In genomic region chr11:115612059-115612409, GRCm38 (mm10) we compare ENCODE assay signal across 7 mouse cellular contexts. TPM values are rescaled to one million over a fixed set of nuclear protein-coding genes. Genes with fewer than 3 reads are reported as not detected.
DNase-seq lines count a peak whose midpoint lies in the region; ATAC-seq lines count a peak whose summit lies in the region.

No protein-coding gene starts in this region.

- peak overlapping the region; percentile 67 for H3K4me3 ChIP-seq in intestine, embryonic 14.5 days (ENCODE audit: low read depth, low read length)
- peak overlapping the region; percentile 72 for H3K4me3 ChIP-seq in midbrain, embryonic 10.5 days

- peak; percentile 20; the same call in 1 of the 2 replicates for ATAC-seq in intestine, embryonic 14.5 days (replicated peaks; ENCODE audit: low FRiP score, low TSS enrichment, low read depth)

- H3K4me1 ChIP-seq in intestine, embryonic 14.5 days (replicated peaks; ENCODE audit: control insufficient read depth, insufficient read depth, low read length), result peaks cover 17% of the 10 kb centered on the region
- peaks cover 43% of the 10 kb centered on the region for H3K4me1 ChIP-seq in midbrain, embryonic 10.5 days

- no peaks in the 10 kb centered on the region for H3K9me3 ChIP-seq in intestine, embryonic 14.5 days (ENCODE audit: control insufficient read depth, low read length)
- no peaks in the 10 kb centered on the region for H3K9me3 ChIP-seq in midbrain, embryonic 10.5 days (replicated peaks)

- H3K9ac ChIP-seq in intestine, embryonic 14.5 days (ENCODE audit: low read length), result peak overlapping the region; percentile 73

- intact Hi-C loops in left cerebral cortex, postnatal 4 days (cut with DNase I), result no loop called here

- DNase-seq in adipocyte (ENCODE audit: low spot score), result peak; percentile 89
- peak; percentile 80 for DNase-seq in cerebellum, adult 9-11 months
- peak; percentile 75 to 80 for DNase-seq in gastrocnemius, adult 8-10 months (ENCODE audit: low spot score in 2 of 2)
- DNase-seq in intestine, embryonic 14.5 days (ENCODE audit: low spot score), result peak; percentile 84
- DNase-seq in left cerebral cortex, postnatal 4 days, result peak; percentile 85
- no peak for DNase-seq in midbrain, embryonic 10.5 days (ENCODE audit: low spot score)
- DNase-seq in spleen, postnatal 4 days (ENCODE audit: low spot score in 2 of 2), result peak; percentile 79 to 89

- H3K4me2 ChIP-seq in intestine, embryonic 14.5 days (ENCODE audit: low read length), result peak overlapping the region; percentile 71

- peak overlapping the region; percentile 76 for H3K27ac ChIP-seq in intestine, embryonic 14.5 days (ENCODE audit: low read depth)
- peak overlapping the region; percentile 88 for H3K27ac ChIP-seq in midbrain, embryonic 10.5 days (replicated peaks)

- peaks cover 44% of the 10 kb centered on the region for H3K36me3 ChIP-seq in intestine, embryonic 14.5 days (ENCODE audit: control insufficient read depth, insufficient read depth, low read length)
- H3K36me3 ChIP-seq in midbrain, embryonic 10.5 days, result peaks cover 51% of the 10 kb centered on the region

- whole genome bisulfite sequencing in intestine, embryonic 14.5 days, result 2% methylated on average over 13 of the region's 13 CpGs
- 3% methylated on average over 13 of the region's 13 CpGs for WGBS in midbrain, embryonic 10.5 days

- H3K27me3 ChIP-seq in intestine, embryonic 14.5 days (replicated peaks; ENCODE audit: control insufficient read depth, insufficient read depth, low read length), result no peaks in the 10 kb centered on the region
- peaks cover 16% of the 10 kb centered on the region for H3K27me3 ChIP-seq in midbrain, embryonic 10.5 days (ENCODE audit: low read depth, poor library complexity, severe bottlenecking)

RNA-seq across cellular contexts. Expression of gene Mif4gd, which starts 0.7 kb away (rescaled TPM):
- 10 to 100 TPM; 34.1 to 43.9 (median 40.3) TPM for total RNA-seq in gastrocnemius, adult 8-10 months (2022)
- 26.2 and 28.3 TPM in 2 replicates for polyA plus RNA-seq in intestine, embryonic 14.5 days (2014; fragmentation: Nextera tagmentation; extraction: Ambion mirVana)
- total RNA-seq in left cerebral cortex, postnatal 4 days (2021), result 10 to 100 TPM; 13.3 to 14.1 TPM
- polyA plus RNA-seq in midbrain, embryonic 10.5 days (2016; fragmentation: Nextera tagmentation; extraction: Ambion mirVana), result 18.5 and 20.6 TPM in 2 replicates

RNA-seq across cellular contexts. Expression of gene Gga3, which starts 8.2 kb away (rescaled TPM):
- 10 to 100 TPM; 10.3 to 14.5 (median 11.6) TPM for total RNA-seq in gastrocnemius, adult 8-10 months (2022)
- 19.2 and 20.8 TPM in 2 replicates for polyA plus RNA-seq in intestine, embryonic 14.5 days (2014; fragmentation: Nextera tagmentation; extraction: Ambion mirVana)
- total RNA-seq in left cerebral cortex, postnatal 4 days (2021), result 10 to 100 TPM; 83.9 to 85.2 TPM
- polyA plus RNA-seq in midbrain, embryonic 10.5 days (2016; fragmentation: Nextera tagmentation; extraction: Ambion mirVana), result 34.1 and 35.4 TPM in 2 replicates

RNA-seq across cellular contexts. Expression of gene Mrps7, which starts 8.3 kb away (rescaled TPM):
- 10 to 100 TPM; 73.4 to 84.2 (median 81.8) TPM for total RNA-seq in gastrocnemius, adult 8-10 months (2022)
- 94.0 and 105 TPM in 2 replicates for polyA plus RNA-seq in intestine, embryonic 14.5 days (2014; fragmentation: Nextera tagmentation; extraction: Ambion mirVana)
- 10 to 100 TPM; 43.0 to 44.1 TPM for total RNA-seq in left cerebral cortex, postnatal 4 days (2021)
- polyA plus RNA-seq in midbrain, embryonic 10.5 days (2016; fragmentation: Nextera tagmentation; extraction: Ambion mirVana), result 106 and 107 TPM in 2 replicates

RNA-seq across cellular contexts. Expression of gene Slc25a19, which starts 16.1 kb away (rescaled TPM):
- 10 to 100 TPM; 35.7 to 45.7 (median 40.7) TPM for total RNA-seq in gastrocnemius, adult 8-10 months (2022)
- 23.3 and 26.4 TPM in 2 replicates for polyA plus RNA-seq in intestine, embryonic 14.5 days (2014; fragmentation: Nextera tagmentation; extraction: Ambion mirVana)
- total RNA-seq in left cerebral cortex, postnatal 4 days (2021), result 10 to 100 TPM; 55.3 to 56.6 TPM
- polyA plus RNA-seq in midbrain, embryonic 10.5 days (2016; fragmentation: Nextera tagmentation; extraction: Ambion mirVana), result 24.9 and 25.8 TPM in 2 replicates

RNA-seq across cellular contexts. Expression of gene Nup85, which starts 47.8 kb away (rescaled TPM):
- 10 to 100 TPM; 16.6 to 21.7 (median 20.9) TPM for total RNA-seq in gastrocnemius, adult 8-10 months (2022)
- polyA plus RNA-seq in intestine, embryonic 14.5 days (2014; fragmentation: Nextera tagmentation; extraction: Ambion mirVana), result 192 TPM in 2 replicates
- total RNA-seq in left cerebral cortex, postnatal 4 days (2021), result 10 to 100 TPM; 66.6 to 73.4 TPM
- 229 and 265 TPM in 2 replicates for polyA plus RNA-seq in midbrain, embryonic 10.5 days (2016; fragmentation: Nextera tagmentation; extraction: Ambion mirVana)

Comparison
In these comparisons a context has a peak if more than half of its experiments do, and no peak if none do; other contexts are left out.
1. RNA of gene Gga3, which starts 8.2 kb away (total RNA-seq): 83.9 to 85.2 TPM in left cerebral cortex, postnatal 4 days; 10.3 to 14.5 TPM in gastrocnemius, adult 8-10 months; every median in the first group is over 4 times any median in the second.